Mouse (Mus musculus) lung, adult 2 months (tissue): ENCODE results near the gene Slc25a11.

Experiments
- CTCF ChIP-seq: fragments of 200-500 bp; IDR thresholded peaks from 2 replicates; pipeline ENCODE4 v1.5.1; 2011; ENCODE audit warnings: mild to moderate bottlenecking, low read length, control low read depth; ENCODE audit not compliant: insufficient read depth
- POLR2A ChIP-seq: fragments of 200-500 bp; IDR thresholded peaks from 2 replicates; pipeline ENCODE4 v1.6.1; 2011; ENCODE audit warnings: low read depth, mild to moderate bottlenecking, control low read depth, low read length, borderline replicate concordance; ENCODE audit errors: extremely low read depth

- TF ChIP-seq POLR2A, result peak; percentile 51; the same call in 1 of the 2 replicates
- TF ChIP-seq CTCF, result no peak
These were observed 32.2 kb downstream of the Slc25a11 start for GRCm38 (mm10) chr11:70615074-70615473.
